Mouse (Mus musculus) heart, adult 2 months (tissue): Measurements from ENCODE around the gene Pawr. TPM values are rescaled to one million over a fixed set of nuclear protein-coding genes. Genes with fewer than 3 reads are reported as not detected.

Experiments used
- DNase-seq, 2 experiments: peaks; one replicate each; pipeline ENCODE4 v3.0.0; 2021
- H3K27ac ChIP-seq: fragments of 200-600 bp; 2 replicates; pipeline ENCODE4 v1.8.1; 2022
- H3K27me3 ChIP-seq: fragments of 200-500 bp; 2 replicates; pipeline ENCODE4 v1.6.1; 2012; ENCODE audit warnings: mild to moderate bottlenecking, low read length, inconsistent platforms, mixed read lengths; ENCODE audit not compliant: control insufficient read depth, insufficient read depth
- H3K36me3 ChIP-seq: fragments of 200-500 bp; 2 replicates; pipeline ENCODE4 v1.6.1; 2012; ENCODE audit warnings: low read length, inconsistent platforms; ENCODE audit not compliant: control insufficient read depth, insufficient read depth
- H3K4me1 ChIP-seq: fragments of 200-500 bp; 2 replicates; pipeline ENCODE4 v1.6.1; 2011; ENCODE audit warnings: low read length; ENCODE audit not compliant: control insufficient read depth, insufficient read depth
- H3K4me3 ChIP-seq: fragments of 200-600 bp; 2 replicates; pipeline ENCODE4 v1.8.1; 2022
- H3K79me2 ChIP-seq: fragments of 200-500 bp; replicated peaks from 2 replicates; pipeline ENCODE4 v1.6.1; 2012; ENCODE audit warnings: mild to moderate bottlenecking, inconsistent platforms, low read length, moderate library complexity, mixed read lengths; ENCODE audit not compliant: control insufficient read depth, insufficient read depth
- H3K9ac ChIP-seq: fragments of 200-500 bp; 2 replicates; pipeline ENCODE4 v1.6.1; 2012; ENCODE audit warnings: low read depth, mild to moderate bottlenecking, control low read depth, inconsistent platforms, low read length, mixed read lengths
- CTCF ChIP-seq: fragments of 200-600 bp; IDR thresholded peaks from 2 replicates; pipeline ENCODE4 v1.8.1; 2022; ENCODE audit warnings: antibody characterized with exemption, mild to moderate bottlenecking, moderate library complexity
- EP300 ChIP-seq: fragments of 200-500 bp; IDR thresholded peaks from 2 replicates; pipeline ENCODE4 v1.6.1; 2011; ENCODE audit warnings: low read depth, low read length, control low read depth; ENCODE audit not compliant: insufficient read depth
- POLR2A ChIP-seq: fragments of 200-500 bp; IDR thresholded peaks from 2 replicates; pipeline ENCODE4 v1.6.1; 2011; ENCODE audit warnings: mild to moderate bottlenecking, low read depth, low read length, control low read depth; ENCODE audit not compliant: insufficient read depth
- WGBS: fragments of 180-500 bp; shearing (Covaris S2); methylation state at CpG from one replicate; pipeline ENCODE4 v1.1.7; 2018; 5-methylcytosine and 5-hydroxymethylcytosine counted together
- intact Hi-C: fragments of 180-260 bp; cut with DNase I; formaldehyde crosslinking; loops from one replicate; pipeline ENCODE4 v1.15.1; 2025
- polyA plus RNA-seq: library from polyadenylated mRNA; depleted of rRNA; stranded (reverse); fragments of >200 nt; gene quantifications from 2 replicates; pipeline ENCODE4 v1.2.3, GENCODE M21; 2012
- total RNA-seq, 2 experiments: library from RNA; stranded (reverse); gene quantifications; 2 replicates each; pipeline ENCODE4 v1.2.3; 2021

Gene Pawr
- total and polyA plus RNA-seq, 3 experiments: 2.0 to 3.5 (median 2.5) TPM

- Histone ChIP-seq H3K4me1 (no peaks in the 10 kb centered on the region), H3K27ac (no peak overlapping the region), H3K27me3 (no peaks in the 10 kb centered on the region), H3K4me3 (no peak overlapping the region), H3K9ac (no peak overlapping the region), H3K36me3 (no peaks in the 10 kb centered on the region), H3K79me2 (no peaks in the 10 kb centered on the region)
- no peak for DNase-seq
- intact Hi-C loops: no loop called here
- TF ChIP-seq POLR2A (no peak), EP300 (no peak), CTCF (no peak)
- 33% methylated on average over 4 of the region's 4 CpGs for WGBS
These were observed 62.4 kb downstream of the Pawr start for GRCm38 (mm10) chr10:108394306-108394705.

GRCm38 (mm10) chr10:108395229-108395628, 63.3 kb downstream of the Pawr start:
- H3K27ac ChIP-seq: no peak overlapping the region
- H3K9ac ChIP-seq: no peak overlapping the region
- no peaks in the 10 kb centered on the region for H3K36me3 ChIP-seq
- DNase-seq: no peak
- H3K4me3 ChIP-seq: no peak overlapping the region
- TF ChIP-seq POLR2A: no peak
- no peaks in the 10 kb centered on the region for H3K79me2 ChIP-seq
- intact Hi-C loops: no loop called here
- no peaks in the 10 kb centered on the region for H3K27me3 ChIP-seq
- no peaks in the 10 kb centered on the region for H3K4me1 ChIP-seq
- 84% methylated on average over 12 of the region's 12 CpGs for WGBS

- H3K4me3 ChIP-seq: no peak overlapping the region
- H3K9ac ChIP-seq: no peak overlapping the region
- 94% methylated on average over 14 of the region's 14 CpGs for WGBS
- H3K36me3 ChIP-seq: no peaks in the 10 kb centered on the region
- no peak overlapping the region for H3K27ac ChIP-seq
- no peaks in the 10 kb centered on the region for H3K79me2 ChIP-seq
- TF ChIP-seq EP300: no peak
- TF ChIP-seq POLR2A: no peak
- no peak for TF ChIP-seq CTCF
- no peaks in the 10 kb centered on the region for H3K4me1 ChIP-seq
- intact Hi-C loops: no loop called here
- no peaks in the 10 kb centered on the region for H3K27me3 ChIP-seq
- no peak for DNase-seq
These were observed 63.7 kb downstream of the Pawr start for GRCm38 (mm10) chr10:108395647-108396046.

- no peak overlapping the region for H3K27ac ChIP-seq
- no peak overlapping the region for H3K4me3 ChIP-seq
- WGBS: 84% methylated on average over 4 of the region's 4 CpGs
- no peak for DNase-seq
- TF ChIP-seq POLR2A: no peak
- TF ChIP-seq EP300: no peak
- no peak for TF ChIP-seq CTCF
- no peaks in the 10 kb centered on the region for H3K36me3 ChIP-seq
- no peaks in the 10 kb centered on the region for H3K4me1 ChIP-seq
- intact Hi-C loops: no loop called here
- no peak overlapping the region for H3K9ac ChIP-seq
- H3K79me2 ChIP-seq: no peaks in the 10 kb centered on the region
- no peaks in the 10 kb centered on the region for H3K27me3 ChIP-seq
These were observed 70.8 kb downstream of the Pawr start for GRCm38 (mm10) chr10:108402751-108403150.

GRCm38 (mm10) chr10:108403366-108403865, 71.5 kb downstream of the Pawr start:
- H3K9ac ChIP-seq: no peak overlapping the region
- H3K27me3 ChIP-seq: no peaks in the 10 kb centered on the region
- TF ChIP-seq POLR2A (no peak), EP300 (no peak), CTCF (no peak)
- intact Hi-C loops: no loop called here
- no peaks in the 10 kb centered on the region for H3K36me3 ChIP-seq
- no peak for DNase-seq
- WGBS: over 99% methylated on average over 4 of the region's 4 CpGs
- H3K4me3 ChIP-seq: no peak overlapping the region
- no peaks in the 10 kb centered on the region for H3K4me1 ChIP-seq
- H3K79me2 ChIP-seq: no peaks in the 10 kb centered on the region
- H3K27ac ChIP-seq: no peak overlapping the region

GRCm38 (mm10) chr10:108404087-108404486, 72.2 kb downstream of the Pawr start:
- Histone ChIP-seq H3K4me3 (no peak overlapping the region), H3K27me3 (no peaks in the 10 kb centered on the region), H3K9ac (no peak overlapping the region), H3K36me3 (no peaks in the 10 kb centered on the region), H3K4me1 (no peaks in the 10 kb centered on the region), H3K79me2 (no peaks in the 10 kb centered on the region), H3K27ac (no peak overlapping the region)
- 84% methylated on average over 9 of the region's 9 CpGs for WGBS
- TF ChIP-seq POLR2A (no peak), CTCF (no peak), EP300 (no peak)
- intact Hi-C loops: no loop called here
- DNase-seq: no peak
